Mouse (Mus musculus): ENCODE data around the gene Adra1b.

DNA sequence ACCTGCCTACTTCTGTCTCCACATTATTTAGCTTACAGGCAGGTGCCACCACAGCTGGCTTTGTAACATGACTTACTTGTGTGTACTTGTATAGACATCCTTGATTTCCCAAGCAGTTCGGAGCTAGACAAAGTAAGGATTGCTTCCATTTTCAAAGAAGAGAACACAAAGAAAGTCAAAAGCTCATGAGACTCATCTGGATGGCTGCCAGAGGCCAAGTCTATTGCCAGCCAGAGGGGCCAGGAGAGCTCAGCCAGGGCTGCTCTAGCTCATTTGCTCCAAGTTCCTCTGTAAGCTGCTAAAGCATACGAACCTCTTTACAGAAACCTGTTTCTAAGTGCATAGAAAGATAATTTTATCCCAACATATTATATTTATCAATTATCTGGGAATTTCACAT is 142.6 kb downstream of the Adra1b start:
- TF ChIP-seq CTCF (IDR thresholded peaks at IDR 0.05; ENCODE audit: low read depth, low read length) (no peak), GATA1 (IDR thresholded peaks at IDR 0.05; ENCODE audit: borderline replicate concordance, low read length) (no peak), POLR2AphosphoS5 (IDR thresholded peaks at IDR 0.05; ENCODE audit: insufficient replicate concordance, low read depth, low read length) (no peak)
